Mouse (Mus musculus) adrenal gland, postnatal 10 days (tissue): ENCODE measurements around the gene Calr3. TPM values are rescaled to one million over a fixed set of nuclear protein-coding genes. Genes with fewer than 3 reads are reported as not detected.

Source experiments
- DNase-seq: peaks from one replicate; pipeline ENCODE4 v3.0.0; 2021; ENCODE audit warnings: mixed read lengths
- total RNA-seq, 2 experiments: library from RNA; stranded (reverse); gene quantifications; 2 replicates each; pipeline ENCODE4 v1.2.3; 2021

The Calr3 gene
- total RNA-seq, 2 experiments from 2014 or later = 4.0 to 4.1 TPM

DNA sequence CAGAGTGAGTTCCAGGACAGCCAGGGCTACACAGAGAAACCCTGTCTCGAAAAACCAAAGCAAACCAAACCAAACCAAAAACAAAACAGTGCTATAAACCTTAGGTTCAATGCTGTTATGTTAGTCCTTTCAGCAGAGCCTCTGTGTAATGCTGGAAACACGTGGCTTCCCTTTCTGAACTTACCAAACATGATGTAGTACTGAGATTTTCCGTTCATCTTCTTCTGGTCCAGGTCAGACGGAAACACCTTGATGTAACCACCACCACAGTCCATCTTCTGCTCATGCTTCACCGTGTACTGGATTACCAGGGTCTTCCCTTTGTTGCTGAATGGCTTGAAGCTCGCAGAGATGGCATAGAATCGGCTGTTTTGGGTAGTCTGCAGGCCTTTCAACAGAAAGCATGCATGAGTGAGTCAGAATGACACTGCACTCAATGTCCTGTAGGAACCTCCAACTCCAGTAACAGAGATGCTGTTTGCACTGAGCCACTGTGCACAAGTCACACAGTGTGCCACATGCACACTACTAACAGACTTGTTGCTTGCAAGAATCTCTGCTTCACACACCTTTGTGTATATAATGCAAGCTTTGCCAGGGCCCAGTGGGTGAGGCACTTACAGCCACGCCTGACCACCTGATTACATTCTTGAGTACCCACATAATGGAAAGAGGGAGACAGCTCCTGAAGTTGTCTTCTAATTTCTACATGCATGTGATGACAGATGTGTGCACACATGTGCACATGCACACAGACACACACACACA is 5.2 kb downstream of the Calr3 start:
- no peak for DNase-seq

DNA sequence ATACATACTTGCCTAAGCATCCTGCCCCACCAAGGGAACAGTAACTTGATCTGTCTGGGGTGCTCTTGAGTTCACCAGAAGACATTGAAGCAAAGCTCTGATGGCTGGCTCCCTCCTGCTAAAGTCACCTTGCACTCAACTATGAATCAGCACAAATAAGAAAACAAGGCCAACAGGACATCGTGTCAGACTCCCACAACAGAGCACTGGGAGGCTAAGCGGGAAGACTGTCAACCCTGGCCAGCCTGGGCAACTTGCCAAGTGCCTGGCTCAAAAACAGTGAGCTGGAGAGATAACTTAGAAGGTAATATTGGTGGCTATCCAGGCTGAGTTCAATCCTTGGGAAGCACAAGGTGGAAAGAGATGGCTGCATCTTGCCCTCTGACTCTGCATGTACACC is 8.7 kb downstream of the Calr3 start:
- peak; percentile 91 for DNase-seq

DNA sequence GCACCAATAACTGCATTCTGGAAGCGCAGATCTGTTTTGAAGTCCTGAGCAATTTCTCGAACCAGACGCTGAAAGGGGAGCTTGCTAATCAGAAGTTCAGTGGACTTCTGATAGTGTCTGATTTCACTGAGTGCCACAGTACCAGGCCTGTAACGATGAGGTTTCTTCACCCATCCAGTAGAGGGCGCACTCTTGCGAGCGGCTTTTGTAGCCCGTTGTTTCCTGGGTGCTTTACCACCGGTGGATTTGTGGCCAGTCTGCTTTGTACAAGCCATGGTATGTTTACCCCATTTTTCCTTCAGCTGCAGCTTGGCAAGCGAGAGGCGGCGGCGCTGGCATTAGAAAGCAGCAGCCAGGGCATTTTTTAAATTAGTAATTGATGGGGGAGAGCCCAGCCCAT is 14.0 kb downstream of the Calr3 start:
- peak; percentile 35 for DNase-seq

DNA sequence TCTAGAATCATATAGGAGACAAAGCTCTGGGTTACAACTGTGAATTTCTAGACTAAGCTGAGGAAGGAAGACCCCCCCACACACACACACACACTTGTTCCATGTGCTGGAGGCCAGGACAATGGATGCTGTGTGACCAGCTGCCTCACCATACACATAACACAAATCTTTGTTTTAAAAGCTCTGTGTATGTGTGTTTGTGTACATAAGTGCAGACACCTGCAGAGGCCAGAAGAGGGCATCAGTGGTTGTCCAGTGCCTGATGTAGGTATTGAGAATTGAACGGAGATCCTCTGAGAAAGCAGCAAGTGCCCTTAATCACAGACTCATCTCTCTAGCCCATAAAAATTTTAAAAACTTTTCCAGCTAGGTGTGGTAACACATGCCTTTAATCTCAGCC is 20.7 kb downstream of the Calr3 start:
- no peak for DNase-seq

DNA sequence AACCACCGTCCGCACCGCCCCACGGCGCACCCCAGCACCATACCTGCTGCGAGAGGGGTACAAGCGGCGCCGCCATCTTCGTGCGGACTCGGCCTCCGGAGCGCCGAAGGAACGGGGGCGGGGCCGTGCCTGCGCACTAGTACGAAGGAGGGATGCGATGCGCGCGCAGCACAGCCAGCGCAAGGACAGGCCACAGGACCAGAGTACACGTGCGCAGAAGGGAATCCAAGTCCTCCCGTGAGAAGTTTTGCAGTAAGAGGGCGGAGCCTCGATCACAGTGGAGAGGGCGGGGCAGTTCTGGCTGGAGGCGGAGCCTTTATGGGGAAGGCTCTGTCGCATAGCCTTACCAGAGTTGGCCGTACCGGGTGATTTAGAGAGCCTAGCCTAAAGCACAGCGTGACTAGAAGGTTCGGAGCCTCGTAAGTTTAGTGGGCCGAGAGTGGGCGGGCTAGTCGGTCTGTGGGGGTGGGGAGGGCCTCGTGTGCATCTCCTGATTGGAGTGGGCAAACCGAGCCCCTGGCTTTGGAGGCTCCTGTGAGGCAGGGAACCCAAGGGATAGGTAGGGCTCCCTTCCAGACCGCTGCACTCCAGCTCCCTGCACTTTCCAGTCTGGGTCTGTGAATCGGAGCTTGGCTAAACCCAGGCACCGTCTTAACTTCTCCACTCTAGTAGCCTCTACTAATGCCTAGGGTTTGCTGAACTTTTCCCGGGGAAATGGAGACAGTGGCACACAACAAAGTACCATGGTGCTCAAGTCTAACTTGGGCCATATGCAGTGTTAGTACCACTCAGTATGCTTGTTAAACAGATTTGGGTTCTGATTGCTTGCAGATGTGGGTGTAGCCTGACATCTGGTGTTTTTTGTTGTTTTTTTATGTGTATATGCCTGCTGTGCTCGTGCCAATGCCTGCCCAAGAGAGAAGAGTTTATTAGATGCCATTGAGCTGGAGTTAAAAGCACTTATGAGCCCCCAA is 22.0 kb downstream of the Calr3 start, which contains the start of gene Eps15l1:
Gene Eps15l1, minus strand, starts transcription at position 99 of the 974 bp plus-strand sequence.
- DNase-seq = peak; percentile 99

DNA sequence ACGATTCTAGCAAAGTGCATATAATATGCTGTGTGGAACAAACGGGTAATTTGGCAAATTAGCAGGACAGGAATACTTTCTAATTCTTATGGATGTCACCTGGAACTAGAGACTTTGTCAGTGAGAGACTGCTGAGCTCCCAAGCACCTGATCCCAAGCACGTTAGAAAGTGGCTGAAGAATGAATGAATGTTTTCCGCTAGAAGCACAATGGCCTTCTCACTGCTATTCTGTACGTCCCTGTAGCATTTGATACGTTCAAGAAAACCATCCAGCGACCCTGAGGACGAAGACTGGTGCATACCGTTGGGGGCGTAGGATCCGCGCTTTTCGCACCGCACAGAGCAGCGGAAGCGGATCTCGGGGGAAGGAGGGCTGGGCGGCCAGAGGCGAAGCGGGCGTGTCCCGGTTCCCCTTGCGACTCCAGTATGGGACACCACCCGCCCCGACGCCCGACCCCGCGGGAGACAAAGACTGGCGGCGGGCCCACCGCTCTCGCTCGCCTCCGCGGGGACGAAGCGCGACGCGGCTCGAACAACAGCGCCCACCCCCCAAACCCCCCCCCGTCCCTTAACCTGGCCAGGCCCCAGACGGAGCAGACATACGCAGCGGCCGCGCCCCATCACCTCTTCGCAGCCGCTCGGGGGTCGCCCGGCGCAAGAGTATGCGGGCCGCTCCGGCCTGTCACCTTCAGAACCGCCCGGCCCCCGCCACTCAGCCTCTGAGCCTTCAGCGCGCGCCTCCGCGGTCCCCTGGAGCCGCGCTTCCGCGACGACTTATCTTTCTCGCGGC is 22.9 kb downstream of the Calr3 start:
- peak; percentile 64 for DNase-seq

DNA sequence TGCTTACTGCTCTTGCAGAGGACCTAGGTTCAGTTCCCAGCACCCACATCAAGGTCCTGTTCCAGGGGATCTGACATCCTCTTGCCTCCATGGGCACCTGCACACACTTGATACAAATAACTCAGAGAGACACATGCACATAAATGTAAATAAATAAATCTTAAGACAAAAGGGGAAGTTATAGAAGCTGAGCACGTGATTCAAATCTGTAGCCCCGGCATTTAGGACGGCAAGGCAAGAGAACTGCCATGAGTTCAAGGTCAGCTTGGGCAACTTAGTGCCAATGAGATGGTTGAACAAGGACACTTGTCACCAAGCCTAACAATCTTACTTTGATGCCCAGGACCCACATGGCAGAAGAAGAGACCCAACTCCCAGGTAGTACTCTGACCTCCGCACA is 25.6 kb downstream of the Calr3 start:
- DNase-seq = no peak

DNA sequence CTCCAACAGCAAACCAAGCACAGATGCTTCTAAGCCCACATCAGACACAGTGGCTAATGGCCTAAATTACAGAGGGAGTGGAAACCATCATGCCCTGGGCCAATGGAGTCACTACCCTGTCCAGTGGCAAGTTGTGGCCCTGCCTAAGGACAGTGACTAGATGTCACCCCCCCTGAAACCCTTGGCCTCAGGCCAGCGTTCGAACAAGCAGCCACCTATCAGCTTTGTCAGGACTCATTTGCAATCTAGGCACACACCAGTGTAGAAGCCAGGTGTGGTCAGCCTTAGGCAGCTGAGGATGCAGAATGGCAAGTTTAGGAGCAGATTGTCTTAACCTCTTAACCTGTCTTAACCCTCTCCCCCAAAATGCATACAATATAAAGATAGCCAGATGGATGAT is 28.4 kb downstream of the Calr3 start:
- DNase-seq = no peak

DNA sequence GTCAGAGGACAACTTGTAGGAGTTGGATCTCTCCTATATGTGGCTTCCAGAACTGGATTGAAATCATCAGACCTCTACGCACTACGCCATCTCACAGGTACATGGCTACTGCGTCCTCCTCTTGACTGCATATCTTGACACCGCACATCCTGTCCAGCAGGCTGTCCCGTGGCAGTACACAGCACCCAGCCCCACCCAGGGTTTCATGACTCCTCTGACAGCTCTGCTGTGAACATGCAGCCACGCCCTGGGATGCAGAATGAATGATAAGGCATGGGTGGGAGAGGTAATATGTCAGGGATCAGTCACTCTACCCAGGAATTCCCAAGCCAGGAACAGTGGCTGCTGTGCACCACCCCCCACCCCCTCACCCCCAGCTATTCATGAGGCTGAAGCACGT is 29.8 kb downstream of the Calr3 start:
- no peak for DNase-seq

DNA sequence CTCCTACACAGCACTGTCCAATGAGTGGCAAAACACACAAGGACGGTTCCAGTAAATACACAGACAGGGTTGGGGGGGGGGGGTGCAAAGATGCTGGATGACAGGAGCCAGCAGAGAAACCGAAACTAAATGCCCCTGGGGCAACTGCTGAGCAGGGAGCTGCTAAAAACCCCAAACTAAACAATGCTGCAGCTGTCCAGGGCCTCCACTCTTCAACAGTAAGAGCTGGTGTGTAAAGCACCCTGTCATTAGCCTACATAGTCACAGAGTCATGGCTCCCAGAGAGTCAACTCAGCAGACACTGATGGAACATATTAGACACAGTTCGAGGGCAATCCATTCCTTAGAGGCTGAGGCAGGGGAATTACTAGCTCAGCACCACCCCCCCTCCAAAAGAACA is 34.2 kb downstream of the Calr3 start:
- no peak for DNase-seq

DNA sequence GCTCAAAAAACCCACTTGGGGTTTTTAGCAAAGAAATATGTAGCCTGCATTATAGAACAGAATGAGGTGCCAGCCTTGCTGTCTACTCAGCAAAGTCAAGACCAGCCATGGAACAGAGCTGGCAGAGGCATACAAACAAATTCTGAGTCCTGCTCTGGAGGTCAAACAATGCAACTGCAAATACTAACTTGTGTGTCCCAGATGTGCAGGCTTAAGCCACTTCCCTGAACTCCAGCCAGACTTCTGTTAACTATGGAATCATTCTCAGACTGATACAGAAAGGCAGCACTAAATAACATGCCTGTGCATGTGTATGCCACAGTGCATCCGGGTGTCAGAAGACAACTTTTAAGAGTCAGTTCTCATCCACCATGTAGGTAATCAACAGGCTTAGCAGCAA is 35.8 kb downstream of the Calr3 start:
- no peak for DNase-seq

DNA sequence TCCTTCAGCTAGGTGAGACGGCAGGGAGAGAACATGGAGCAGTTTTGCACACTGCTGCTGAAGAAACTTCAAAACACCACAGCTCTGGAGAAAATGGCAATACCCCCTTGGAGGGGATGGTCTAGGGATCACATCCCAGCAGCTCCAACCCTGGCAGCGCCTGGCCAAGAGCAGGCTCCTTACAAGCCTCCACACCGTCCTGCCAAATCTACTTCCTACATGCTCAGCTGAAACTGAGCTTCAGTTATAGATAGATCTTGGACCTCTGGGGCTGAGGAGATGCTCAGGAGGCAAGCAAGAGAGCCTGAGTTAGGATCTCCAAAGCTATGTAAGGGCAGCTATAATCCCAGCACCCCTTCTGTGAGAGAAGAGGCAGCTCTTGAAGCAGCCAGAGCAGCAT is 40.7 kb downstream of the Calr3 start:
- DNase-seq = no peak

DNA sequence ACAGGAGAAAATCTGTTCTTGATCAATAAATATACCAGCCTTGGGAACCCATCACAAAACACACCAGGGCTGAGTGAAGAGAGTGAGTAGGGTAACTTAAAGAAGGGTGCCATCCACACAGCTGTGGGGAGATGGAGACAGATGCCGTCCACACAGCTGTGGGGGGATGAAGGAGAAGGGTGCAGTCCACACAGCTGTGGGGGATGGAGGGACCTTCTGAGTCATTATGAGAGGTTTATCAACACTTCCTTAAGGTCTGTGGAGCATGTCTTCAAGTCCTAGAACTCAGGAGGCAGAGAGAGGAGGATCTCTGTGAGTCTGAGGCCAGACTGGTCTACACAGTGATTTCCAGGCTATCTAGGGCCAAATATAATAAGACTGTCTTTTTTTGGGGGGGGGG is 42.3 kb downstream of the Calr3 start:
- DNase-seq = no peak

DNA sequence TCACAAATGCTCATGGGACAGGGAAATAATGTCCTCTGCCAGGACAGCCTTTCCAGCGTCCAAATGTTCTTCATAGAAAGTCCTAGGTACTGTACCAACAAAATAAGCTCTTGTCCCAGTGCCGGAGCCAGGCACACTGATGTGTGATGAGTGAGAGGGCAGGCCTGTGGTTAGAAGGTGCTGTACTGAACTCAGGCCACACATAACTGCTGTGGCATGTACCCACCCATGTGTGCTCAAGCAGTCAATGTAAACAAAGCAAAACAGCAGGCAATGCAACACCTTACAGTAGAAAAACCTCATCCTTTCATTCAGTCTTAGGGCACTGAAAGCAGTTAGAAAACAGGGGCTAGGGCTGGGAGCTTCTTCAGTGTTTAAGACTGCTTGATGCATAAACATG is 57.9 kb downstream of the Calr3 start:
- DNase-seq = no peak

DNA sequence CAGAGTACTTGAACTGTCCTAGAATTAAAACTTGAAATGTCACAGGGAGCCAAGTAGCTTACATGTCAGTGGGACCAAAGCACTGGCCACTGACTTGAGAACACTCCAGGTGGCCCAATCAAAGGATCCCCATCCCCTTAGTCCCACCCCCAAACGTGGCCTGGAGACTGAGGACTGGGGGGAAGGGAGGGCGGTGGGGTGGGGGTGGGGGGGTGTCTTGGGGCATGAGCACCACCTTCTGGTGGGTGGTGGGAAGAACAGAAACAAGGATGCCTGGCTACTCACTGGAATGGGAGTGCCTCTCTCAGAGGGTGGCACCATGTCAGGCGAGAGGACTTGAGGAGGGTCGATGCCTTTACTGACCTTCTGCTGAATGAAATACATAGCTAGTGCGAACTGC is 61.3 kb downstream of the Calr3 start:
- no peak for DNase-seq

DNA sequence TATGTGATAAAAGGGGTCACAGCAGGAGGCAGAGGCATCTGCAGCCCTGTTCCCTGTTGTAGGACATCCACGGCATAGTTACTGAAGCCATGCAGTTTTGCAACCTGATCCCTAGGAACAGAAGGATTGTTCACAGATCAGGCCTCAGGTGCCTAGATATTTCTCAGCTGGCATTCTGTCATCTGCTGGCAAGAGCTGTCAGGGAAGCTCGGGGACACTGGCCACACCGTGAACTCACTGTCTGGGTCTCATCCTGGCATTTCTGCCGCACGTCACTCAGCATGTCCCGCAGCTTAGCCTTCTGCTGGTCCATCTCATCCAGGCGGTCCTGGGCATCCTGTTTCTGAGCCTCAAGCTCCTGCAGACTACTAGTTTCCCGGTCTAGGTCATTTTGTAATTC is 63.0 kb downstream of the Calr3 start:
- DNase-seq = no peak

DNA sequence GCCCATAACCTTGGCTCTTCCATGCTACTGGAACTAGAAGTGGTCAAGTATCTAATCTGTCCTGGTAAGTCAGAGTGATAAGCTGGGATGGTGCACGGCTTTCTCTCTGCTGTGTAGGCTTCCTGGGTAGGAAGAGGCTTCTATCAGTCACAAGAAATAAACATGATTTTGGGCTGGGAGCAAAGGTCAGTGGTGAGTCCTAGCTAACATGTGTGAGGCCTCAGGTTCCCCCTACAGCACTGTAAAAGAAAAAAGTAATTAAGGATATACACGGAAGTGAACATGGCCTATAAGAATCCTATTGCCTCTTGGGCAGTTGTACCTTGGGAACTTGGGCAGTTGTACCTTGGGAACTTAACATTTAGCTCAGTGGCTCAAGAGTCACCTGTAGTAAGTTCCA is 66.8 kb downstream of the Calr3 start:
- DNase-seq = no peak

DNA sequence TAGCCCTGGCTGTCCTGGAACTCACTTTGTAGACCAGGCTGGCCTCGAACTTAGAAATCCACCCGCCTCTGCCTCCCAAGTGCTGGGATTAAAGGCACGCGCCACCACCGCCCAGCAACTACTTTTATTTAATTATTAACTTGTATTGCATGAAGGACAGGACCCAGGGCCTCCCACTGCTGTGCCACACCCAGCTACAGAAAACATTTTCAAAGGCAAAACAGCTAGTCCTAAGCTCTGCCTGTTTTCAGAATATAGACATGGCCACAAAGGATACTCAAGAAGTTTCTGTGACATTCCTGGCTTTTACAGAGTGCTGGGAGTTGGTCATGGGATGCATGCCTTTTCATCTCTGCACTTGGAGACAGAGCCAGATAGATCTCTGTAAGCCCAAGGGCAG is 67.4 kb downstream of the Calr3 start:
- no peak for DNase-seq

DNA sequence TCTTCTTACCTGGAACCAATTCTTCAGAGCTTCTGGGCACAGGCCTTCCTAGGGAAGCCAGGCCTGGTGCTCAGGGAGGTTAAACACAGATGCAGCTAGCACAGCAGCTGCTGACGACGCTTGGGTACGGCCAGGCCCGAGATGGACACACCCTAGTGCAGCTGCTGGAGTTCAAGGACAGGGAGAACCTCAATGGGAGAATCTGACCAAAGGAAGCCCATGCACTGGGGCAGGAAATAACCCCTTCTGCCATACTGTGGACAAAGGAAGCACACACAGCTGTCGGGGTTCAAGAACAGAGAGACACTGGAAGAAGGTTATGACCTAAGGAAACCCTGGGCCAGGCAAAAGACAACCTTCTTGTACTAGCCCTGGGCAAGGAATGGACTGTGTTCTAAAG is 68.5 kb downstream of the Calr3 start:
- DNase-seq = no peak
